Mouse (Mus musculus) spleen, postnatal 14 days (tissue): ENCODE data around the gene Dusp13.
A peak's percentile ranks its signal among the peaks of the same experiment; 100 is the strongest.

Experiments
- DNase-seq, 2 experiments: peaks; one replicate each; pipeline ENCODE4 v3.0.0; 2021 to 2022; ENCODE audit warnings: low spot score in 2 of 2

The Dusp13 gene

GRCm38 (mm10) chr14:21747436-21748141, 3.4 kb downstream of the Dusp13 start:
- DNase-seq: no peak

DNA sequence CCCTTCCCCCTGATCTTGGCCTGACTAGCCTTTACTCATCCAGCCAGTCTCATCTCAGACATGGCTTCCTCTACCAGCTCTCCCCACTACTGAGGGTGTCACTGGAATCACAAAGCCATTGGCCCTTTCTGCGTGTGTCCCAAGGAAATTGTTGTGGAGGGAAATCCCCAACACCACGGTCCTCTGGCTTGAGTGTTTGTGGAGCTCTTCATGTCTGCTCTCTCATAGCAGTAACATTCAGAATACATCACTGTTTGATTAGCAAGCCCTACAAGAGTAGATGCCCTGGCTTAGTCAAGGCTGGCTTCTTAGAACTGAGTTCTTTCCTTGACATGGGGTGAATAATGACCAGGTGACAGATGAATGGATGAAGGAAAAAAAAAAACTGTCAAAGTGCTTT, 4.1 kb downstream of the Dusp13 start:
- no peak for DNase-seq

DNA sequence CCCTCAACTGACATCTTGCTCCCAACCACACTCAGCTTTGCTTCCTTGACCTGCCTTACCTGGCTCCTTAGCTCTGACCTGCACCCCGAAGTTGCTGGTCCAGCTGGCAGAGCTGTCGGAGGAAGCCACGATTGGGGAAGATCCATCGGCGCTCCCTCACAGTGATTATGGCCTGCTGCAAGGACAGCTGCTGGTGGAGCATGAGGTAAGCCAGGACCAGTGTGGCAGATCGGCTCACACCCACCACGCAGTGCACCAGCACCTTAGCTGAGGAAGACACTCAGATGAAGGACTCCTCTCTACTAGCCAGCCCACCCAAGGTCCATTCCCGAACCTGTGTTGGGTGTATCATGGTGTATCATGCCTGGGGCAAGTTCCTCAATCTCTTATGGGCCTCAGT, 4.7 kb downstream of the Dusp13 start:
- no peak for DNase-seq

- DNase-seq: no peak
Observed at GRCm38 (mm10) chr14:21745149-21745548, 5.8 kb downstream of the Dusp13 start.

GRCm38 (mm10) chr14:21744169-21744568, 6.8 kb downstream of the Dusp13 start:
- DNase-seq: no peak

DNA sequence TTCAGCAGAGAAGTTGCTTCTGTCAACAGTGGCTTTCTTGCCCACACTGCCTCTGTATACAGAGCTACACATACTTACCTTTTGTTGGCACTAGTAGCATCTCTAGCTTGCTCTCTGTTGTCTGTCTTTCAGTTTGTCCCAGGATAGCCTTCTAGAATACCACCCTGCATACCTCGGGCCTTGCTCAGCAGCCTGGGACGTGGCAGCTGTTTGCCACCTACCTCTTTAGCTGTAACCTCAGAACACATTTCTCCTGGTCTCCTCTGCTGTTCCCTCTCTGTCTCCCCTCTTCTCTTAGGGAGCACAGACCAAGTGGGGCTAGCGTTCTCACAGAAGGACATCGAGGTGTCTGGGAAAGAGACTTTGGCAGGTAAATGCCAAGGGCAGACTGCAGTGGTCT, 8.5 kb downstream of the Dusp13 start:
- no peak for DNase-seq

GRCm38 (mm10) chr14:21741786-21742185, 9.2 kb downstream of the Dusp13 start:
- peak; percentile 40 to 59 for DNase-seq

DNA sequence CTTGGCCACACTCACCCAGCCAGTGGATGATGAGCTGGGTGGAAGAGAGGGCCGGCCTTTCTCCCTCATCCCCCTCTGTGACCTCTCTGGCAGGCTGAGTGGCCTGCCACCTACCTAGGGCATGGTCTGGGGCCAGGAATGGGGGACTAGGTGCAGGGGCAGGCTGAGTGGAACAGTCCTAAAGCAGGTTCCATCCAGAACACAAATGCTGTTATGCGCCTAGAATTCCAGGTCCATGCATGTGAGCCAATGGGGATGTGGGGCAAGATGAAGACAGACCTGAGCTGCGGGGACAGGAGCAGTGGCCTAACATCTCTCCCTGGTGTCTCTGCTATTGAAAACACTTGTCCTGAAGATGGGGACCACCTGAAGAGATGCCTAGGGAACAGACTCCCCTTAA, 9.7 kb downstream of the Dusp13 start:
- no peak for DNase-seq

DNA sequence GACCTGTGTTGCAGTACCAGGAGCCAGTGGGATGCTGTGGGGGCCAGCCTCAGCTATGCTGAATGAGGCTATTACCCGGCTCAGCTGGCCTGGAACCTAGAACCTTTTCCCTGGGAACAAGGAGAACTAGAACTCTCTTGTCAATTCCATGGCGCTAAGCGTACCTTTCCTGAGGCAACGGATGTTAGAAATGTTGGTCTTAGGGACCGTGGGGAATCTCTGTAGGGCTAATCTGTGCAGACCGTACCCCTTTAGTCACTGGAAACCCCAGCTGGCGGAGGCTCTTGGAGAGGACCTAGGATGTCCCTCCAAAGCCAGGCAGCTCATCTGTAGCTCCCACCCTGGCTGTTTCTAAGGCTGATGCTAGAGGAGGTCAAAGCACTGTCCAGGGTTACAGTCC, 10.6 kb downstream of the Dusp13 start:
- no peak for DNase-seq

DNA sequence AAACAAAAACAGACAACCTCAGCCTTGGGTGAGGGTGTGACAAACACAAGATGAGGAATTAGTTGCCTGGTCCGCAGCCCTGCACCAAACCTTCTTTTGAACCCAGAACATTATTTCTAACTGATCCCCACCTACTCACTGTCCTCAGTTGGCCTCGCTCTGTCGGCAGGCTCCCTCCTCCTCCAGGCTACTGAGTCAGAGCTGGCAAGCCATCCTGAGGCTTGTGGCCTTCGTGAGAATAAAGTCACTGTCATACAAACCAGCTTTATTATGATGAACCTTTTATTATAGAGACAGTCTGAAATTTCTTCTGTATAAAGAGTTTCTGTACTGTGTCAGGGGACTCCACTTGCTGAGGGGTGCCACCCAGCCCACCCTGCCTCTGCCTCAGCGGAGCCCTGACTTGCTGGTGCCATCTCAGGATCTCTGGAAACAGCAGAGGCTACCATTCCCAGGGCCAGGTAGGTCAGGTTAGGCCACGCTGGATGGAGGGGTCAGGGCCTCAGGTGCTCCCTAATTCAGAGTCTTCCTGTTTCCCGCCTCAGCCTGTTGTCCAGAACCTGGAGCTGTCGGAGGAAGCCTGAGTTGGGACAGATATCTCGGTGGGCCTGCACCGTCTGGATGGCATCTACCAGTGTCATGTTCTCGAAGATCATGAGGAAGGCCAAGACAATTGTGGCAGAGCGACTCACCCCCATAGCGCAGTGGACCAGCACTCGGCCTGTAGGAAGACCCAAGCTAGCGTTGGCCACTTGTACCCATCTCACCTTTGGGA, 17.7 kb downstream of the Dusp13 start:
- no peak for DNase-seq

- DNase-seq: no peak
Observed at GRCm38 (mm10) chr14:21729936-21730335, 21.0 kb downstream of the Dusp13 start.

GRCm38 (mm10) chr14:21729031-21729732, 21.8 kb downstream of the Dusp13 start:
- no peak for DNase-seq

- no peak for DNase-seq
Observed at GRCm38 (mm10) chr14:21722021-21722698, 28.8 kb downstream of the Dusp13 start.

DNA sequence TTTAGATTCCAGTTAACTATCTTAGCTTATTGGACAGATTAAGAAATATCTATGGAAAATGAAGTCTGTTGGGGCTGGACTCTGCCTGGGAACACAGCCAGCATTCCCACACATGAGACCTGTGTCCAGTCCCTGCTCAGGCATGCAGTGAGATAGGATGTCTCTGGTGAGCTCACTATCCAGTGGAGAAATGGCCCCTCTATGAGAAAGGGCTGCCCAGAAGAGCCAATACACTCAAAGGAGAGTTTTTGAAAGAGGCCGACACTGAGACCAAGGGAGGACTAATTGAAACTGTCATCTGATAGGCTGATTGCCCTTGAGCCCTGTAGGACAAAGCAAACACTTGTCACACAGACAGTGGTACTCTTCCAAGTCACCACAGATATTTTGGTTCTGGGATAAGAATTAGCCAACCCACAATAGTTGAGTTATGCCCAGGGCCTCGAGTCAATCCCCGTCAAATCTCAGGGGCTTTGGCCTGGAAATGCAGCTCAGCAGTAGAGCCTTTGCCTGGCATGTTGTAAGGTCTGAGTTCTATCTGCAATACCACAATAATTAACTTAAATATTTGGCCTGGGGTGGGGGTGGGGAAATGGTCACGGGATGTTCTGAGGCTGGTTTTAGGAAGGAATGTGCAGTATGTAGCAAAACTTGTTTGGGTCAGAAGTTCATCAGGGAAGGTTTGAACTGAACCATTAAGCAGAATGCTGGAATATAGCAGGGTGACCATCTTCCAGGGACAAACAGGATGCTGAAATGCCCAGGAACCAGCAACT, 30.4 kb downstream of the Dusp13 start:
- DNase-seq: no peak

DNA sequence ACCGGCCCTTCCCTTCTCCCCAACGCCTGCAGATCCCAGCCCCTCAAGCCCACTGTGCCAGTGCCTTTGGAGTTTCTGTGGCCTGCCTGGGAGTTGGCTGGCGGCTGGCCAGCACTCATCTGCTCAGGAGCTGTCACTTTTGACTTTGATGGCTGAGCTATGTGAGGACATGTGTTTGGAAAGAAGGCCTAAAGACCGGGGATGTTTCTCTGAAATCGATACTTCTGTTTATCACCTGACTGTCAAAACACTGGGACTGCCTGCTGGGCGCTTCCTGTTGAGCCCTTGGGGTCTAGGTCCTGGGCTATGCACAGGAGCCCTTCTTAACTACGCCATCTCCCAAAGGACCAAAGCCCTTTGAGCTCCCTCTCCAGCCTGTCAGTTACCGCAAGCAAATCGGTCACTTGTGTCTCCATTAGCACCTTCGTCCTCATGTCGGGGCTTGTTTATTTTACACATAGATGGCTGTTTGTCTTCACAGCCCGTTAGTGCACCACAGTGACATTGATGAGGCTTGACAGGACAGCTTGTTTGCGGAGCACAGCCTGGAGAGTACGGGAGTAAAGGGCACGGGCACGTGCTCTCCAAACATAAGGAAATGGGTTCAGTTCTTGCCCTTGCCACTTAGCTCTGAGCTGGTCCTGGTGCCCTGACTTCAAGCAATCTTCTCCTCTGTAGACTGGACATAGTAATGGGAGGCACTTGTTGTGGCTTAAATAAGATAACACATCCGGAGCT, 31.2 kb downstream of the Dusp13 start:
- no peak for DNase-seq

GRCm38 (mm10) chr14:21714486-21714885, 36.5 kb downstream of the Dusp13 start, which contains the start of gene Dupd1:
Gene Dupd1, minus strand, starts transcription at chr14:21714576.
- DNase-seq: no peak

DNA sequence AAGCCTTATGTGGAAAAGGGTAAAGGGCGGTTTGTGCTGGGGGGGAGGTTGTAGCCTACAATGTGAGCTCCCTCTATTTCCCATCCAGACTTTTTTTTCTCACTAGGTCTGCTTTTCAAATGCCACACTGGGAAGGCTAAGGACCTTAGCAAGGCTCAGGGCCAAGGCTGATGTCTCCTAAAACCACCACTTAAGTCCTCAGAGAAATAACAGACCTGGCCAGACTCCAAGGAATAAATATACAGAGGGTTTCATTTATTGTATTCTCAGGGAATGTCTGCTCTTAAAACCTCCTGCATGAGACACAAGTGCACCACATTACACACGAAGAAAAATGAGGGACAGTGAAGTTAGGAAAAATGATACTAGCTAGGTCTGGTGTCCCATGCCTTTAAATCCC, 39.8 kb downstream of the Dusp13 start:
- no peak for DNase-seq

DNA sequence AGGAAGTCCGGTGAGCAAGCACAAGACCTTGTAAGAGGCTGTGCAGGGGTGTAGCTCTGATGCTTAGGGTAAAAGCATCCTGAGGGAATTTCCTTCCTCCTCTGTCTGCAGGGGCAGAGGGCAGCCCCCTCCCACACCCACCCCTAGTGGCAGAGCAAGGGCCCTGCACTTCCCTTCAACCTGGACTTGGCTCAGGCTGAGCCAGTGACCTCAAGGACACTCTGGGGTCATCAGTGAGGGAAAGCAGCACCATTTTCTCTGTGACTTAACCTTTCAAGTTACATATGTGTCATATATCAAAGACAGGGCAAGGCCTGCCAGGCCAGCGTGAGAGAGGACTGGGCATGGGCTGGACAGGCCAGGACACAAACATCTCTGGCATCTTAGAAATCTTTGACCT, 41.4 kb downstream of the Dusp13 start:
- no peak for DNase-seq

- DNase-seq: no peak
Observed at GRCm38 (mm10) chr14:21706759-21707571, 44.0 kb downstream of the Dusp13 start.

- DNase-seq: no peak
Observed at GRCm38 (mm10) chr14:21705462-21705861, 45.5 kb downstream of the Dusp13 start.
